Mouse (Mus musculus) MEL (cell line): ENCODE results near the gene Rpl13a. TPM values are rescaled to one million over a fixed set of nuclear protein-coding genes. Genes with fewer than 3 reads are reported as not detected.
A peak's percentile ranks its signal among the peaks of the same experiment; 100 is the strongest.

ENCODE experiments used
- DNase-seq: peaks from one replicate; pipeline ENCODE4 v3.0.0; 2011; ENCODE audit warnings: low read depth, low spot score
- H3K27ac ChIP-seq: 2 replicates; pipeline ENCODE4 v1.5.1; 2012; ENCODE audit warnings: low read depth, mild to moderate bottlenecking, control low read depth, low read length, moderate library complexity; ENCODE audit not compliant: control insufficient read depth
- H3K27me3 ChIP-seq, 2 experiments: fragments of 150-350 bp in 1 of 2; sonication (generic) in 1 of 2; 2 replicates each; pipeline ENCODE4 v1.6.1; 2012; ENCODE audit warnings: low read length in 2 of 2, mild to moderate bottlenecking in 2 of 2, improper control_type of control experiment in 1 of 2, moderate library complexity in 1 of 2; ENCODE audit not compliant: insufficient read depth in 2 of 2, control insufficient read depth in 1 of 2
- H3K36me3 ChIP-seq, 2 experiments: 2 replicates each; pipeline ENCODE4 v1.6.1; 2012 to 2014; ENCODE audit warnings: low read length in 2 of 2, improper control_type of control experiment in 1 of 2, inconsistent platforms in 1 of 2, mild to moderate bottlenecking in 1 of 2; ENCODE audit not compliant: insufficient read depth in 2 of 2, control insufficient read depth in 1 of 2
- H3K4me1 ChIP-seq, 2 experiments: fragments of 150-350 bp in 1 of 2; sonication (generic) in 1 of 2; 2 replicates each; pipeline ENCODE4 v1.6.1; 2012; ENCODE audit warnings: low read length in 2 of 2, improper control_type of control experiment in 1 of 2, mild to moderate bottlenecking in 1 of 2; ENCODE audit not compliant: insufficient read depth in 2 of 2, control insufficient read depth in 1 of 2
- H3K4me3 ChIP-seq, 2 experiments: fragments of 150-350 bp in 1 of 2; sonication (generic) in 1 of 2; 2 replicates each; pipeline ENCODE4 v1.5.1; 2012; ENCODE audit warnings: low read depth in 2 of 2, low read length in 2 of 2, mild to moderate bottlenecking in 2 of 2, moderate library complexity in 2 of 2, control low read depth in 1 of 2, improper control_type of control experiment in 1 of 2; ENCODE audit not compliant: control insufficient read depth in 1 of 2, insufficient read depth in 1 of 2
- H3K79me2 ChIP-seq: 2 replicates; pipeline ENCODE4 v1.6.1; 2012; ENCODE audit warnings: mild to moderate bottlenecking, low read length, moderate library complexity; ENCODE audit not compliant: control insufficient read depth, poor library complexity, insufficient read depth
- H3K9ac ChIP-seq: 2 replicates; pipeline ENCODE4 v1.6.1; 2012; ENCODE audit warnings: low read depth, mild to moderate bottlenecking, control low read depth, low read length, moderate library complexity; ENCODE audit not compliant: control insufficient read depth, poor library complexity, severe bottlenecking
- H3K9me3 ChIP-seq: fragments of 150-350 bp; sonication (generic); replicated peaks from 2 replicates; pipeline ENCODE4 v1.6.1; 2012; ENCODE audit warnings: mild to moderate bottlenecking, low read length, improper control_type of control experiment, moderate library complexity; ENCODE audit not compliant: insufficient read depth
- CHD1 ChIP-seq: IDR thresholded peaks from 2 replicates; pipeline ENCODE4 v1.6.1; 2012; ENCODE audit warnings: low read depth, mild to moderate bottlenecking, inconsistent platforms, low read length, improper control_type of control experiment
- CHD2 ChIP-seq: IDR thresholded peaks from 2 replicates; pipeline ENCODE4 v1.6.1; 2011; ENCODE audit warnings: low read length, improper control_type of control experiment
- CTCF ChIP-seq, 3 experiments: IDR thresholded peaks in 2 of 3; conservative IDR thresholded peaks in 1 of 3; 2 replicates each; pipeline ENCODE4 v1.5.1; 2011 to 2012; ENCODE audit warnings: low read length in 3 of 3, low read depth in 2 of 3, mild to moderate bottlenecking in 2 of 3, improper control_type of control experiment in 1 of 3, inconsistent platforms in 1 of 3, mixed read lengths in 1 of 3, moderate library complexity in 1 of 3; ENCODE audit not compliant: control insufficient read depth in 1 of 3, insufficient read depth in 1 of 3, poor library complexity in 1 of 3, severe bottlenecking in 1 of 3
- E2F4 ChIP-seq: IDR thresholded peaks from 2 replicates; pipeline ENCODE4 v1.6.1; 2011; ENCODE audit warnings: low read depth, low read length, improper control_type of control experiment, borderline replicate concordance
- ELF1 ChIP-seq: IDR thresholded peaks from 2 replicates; pipeline ENCODE4 v1.6.1; 2014; ENCODE audit warnings: low read depth, mild to moderate bottlenecking, inconsistent platforms, low read length, improper control_type of control experiment, moderate library complexity
- EP300 ChIP-seq, 2 experiments: IDR thresholded peaks; 2 replicates each; pipeline ENCODE4 v1.6.1; 2011; ENCODE audit warnings: improper control_type of control experiment in 2 of 2, low read length in 2 of 2, low read depth in 1 of 2, mild to moderate bottlenecking in 1 of 2
- ETS1 ChIP-seq: IDR thresholded peaks from 2 replicates; pipeline ENCODE4 v1.6.1; 2012; ENCODE audit warnings: low read depth, mild to moderate bottlenecking, inconsistent platforms, low read length, improper control_type of control experiment, moderate library complexity
- GABPA ChIP-seq: IDR thresholded peaks from 2 replicates; pipeline ENCODE4 v1.6.1; 2012; ENCODE audit warnings: low read depth, mild to moderate bottlenecking, inconsistent platforms, low read length, improper control_type of control experiment, moderate library complexity
- GATA1 ChIP-seq: IDR thresholded peaks from 2 replicates; pipeline ENCODE4 v1.6.1; 2011; ENCODE audit warnings: low read depth, low read length, improper control_type of control experiment
- MAX ChIP-seq: IDR thresholded peaks from 2 replicates; pipeline ENCODE4 v1.6.1; 2011; ENCODE audit warnings: low read length, improper control_type of control experiment
- MAZ ChIP-seq: IDR thresholded peaks from 2 replicates; pipeline ENCODE4 v1.6.1; 2012; ENCODE audit warnings: low read depth, mild to moderate bottlenecking, inconsistent platforms, low read length, improper control_type of control experiment
- MXI1 ChIP-seq: IDR thresholded peaks from 2 replicates; pipeline ENCODE4 v1.6.1; 2011; ENCODE audit warnings: mild to moderate bottlenecking, low read depth, low read length, improper control_type of control experiment
- MYC ChIP-seq: IDR thresholded peaks from 2 replicates; pipeline ENCODE4 v1.6.1; 2011; ENCODE audit warnings: low read depth, mild to moderate bottlenecking, low read length, improper control_type of control experiment, moderate library complexity
- NELFE ChIP-seq: IDR thresholded peaks from 2 replicates; pipeline ENCODE4 v1.6.1; 2011; ENCODE audit warnings: low read depth, low read length, improper control_type of control experiment
- NRF1 ChIP-seq: IDR thresholded peaks from 2 replicates; pipeline ENCODE4 v1.6.1; 2014; ENCODE audit warnings: low read depth, mild to moderate bottlenecking, inconsistent platforms, low read length, improper control_type of control experiment, moderate library complexity; ENCODE audit not compliant: poor library complexity, insufficient read depth, severe bottlenecking
- POLR2A ChIP-seq, 2 experiments: IDR thresholded peaks; 2 replicates each; pipeline ENCODE4 v1.6.1; 2011 to 2012; ENCODE audit warnings: low read length in 2 of 2, mild to moderate bottlenecking in 2 of 2, control low read depth in 1 of 2, improper control_type of control experiment in 1 of 2, low read depth in 1 of 2, moderate library complexity in 1 of 2; ENCODE audit not compliant: control insufficient read depth in 1 of 2, insufficient read depth in 1 of 2, poor library complexity in 1 of 2
- POLR2AphosphoS2 ChIP-seq: IDR thresholded peaks from 2 replicates; pipeline ENCODE4 v1.6.1; 2011; ENCODE audit warnings: low read length, improper control_type of control experiment
- POLR2AphosphoS5 ChIP-seq: IDR thresholded peaks from 2 replicates; pipeline ENCODE4 v1.6.1; 2012; ENCODE audit warnings: low read depth, borderline replicate concordance, mild to moderate bottlenecking, inconsistent platforms, low read length, moderate library complexity, mixed read lengths
- RCOR1 ChIP-seq: IDR thresholded peaks from 2 replicates; pipeline ENCODE4 v1.6.1; 2012; ENCODE audit warnings: low read depth, mild to moderate bottlenecking, inconsistent platforms, low read length, improper control_type of control experiment
- SMC3 ChIP-seq: IDR thresholded peaks from 2 replicates; pipeline ENCODE4 v1.6.1; 2011; ENCODE audit warnings: low read depth, low read length, improper control_type of control experiment
- TAL1 ChIP-seq: IDR thresholded peaks from 2 replicates; pipeline ENCODE4 v1.6.1; 2012; ENCODE audit warnings: mild to moderate bottlenecking, inconsistent platforms, low read length, moderate library complexity, mixed read lengths
- USF1 ChIP-seq: IDR thresholded peaks from 2 replicates; pipeline ENCODE4 v1.6.1; 2014; ENCODE audit warnings: low read depth, mild to moderate bottlenecking, inconsistent platforms, low read length, improper control_type of control experiment, moderate library complexity
- USF2 ChIP-seq, 2 experiments: IDR thresholded peaks; 2 replicates each; pipeline ENCODE4 v1.6.1; 2011 to 2012; ENCODE audit warnings: improper control_type of control experiment in 2 of 2, low read length in 2 of 2, borderline replicate concordance in 1 of 2, inconsistent platforms in 1 of 2, low read depth in 1 of 2, mild to moderate bottlenecking in 1 of 2; ENCODE audit not compliant: insufficient read depth in 1 of 2
- ZC3H11A ChIP-seq: IDR thresholded peaks from 2 replicates; pipeline ENCODE4 v1.6.1; 2012; ENCODE audit warnings: low read depth, mild to moderate bottlenecking, inconsistent platforms, low read length, improper control_type of control experiment
- ZKSCAN1 ChIP-seq: IDR thresholded peaks from 2 replicates; pipeline ENCODE4 v1.6.1; 2012; ENCODE audit warnings: low read depth, mild to moderate bottlenecking, inconsistent platforms, low read length, improper control_type of control experiment, moderate library complexity
- ZNF384 ChIP-seq: IDR thresholded peaks from 2 replicates; pipeline ENCODE4 v1.6.1; 2012; ENCODE audit warnings: low read depth, mild to moderate bottlenecking, inconsistent platforms, low read length, improper control_type of control experiment
- polyA plus RNA-seq, 2 experiments: library from polyadenylated mRNA; stranded (reverse) in 1 of 2; unstranded in 1 of 2; fragments of >175 nt in 1 of 2; fragments of >200 nt in 1 of 2; gene quantifications; 2 replicates each; pipeline versions ENCODE4 v1.2.1 to v1.2.4; 2012; ENCODE audit warnings: low replicate concordance in 2 of 2, low read depth in 1 of 2; ENCODE audit not compliant: insufficient read length in 2 of 2, insufficient read depth in 1 of 2, missing spikeins in 1 of 2
- total RNA-seq: library from RNA; depleted of rRNA; stranded (reverse); fragments of 300-350 nt; gene quantifications from 2 replicates; pipeline ENCODE4 v1.2.3, GENCODE M21; 2012

Rpl13a gene
- total and polyA plus RNA-seq, 3 experiments, result 2,091 to 3,727 (median 3,160) TPM

GRCm38 (mm10) chr7:45082401-45083299 is 45.9 kb downstream of the Rpl13a start:
- Histone ChIP-seq H3K9ac (no peak overlapping the region), H3K4me1 (peaks cover 0 to 4% of the 10 kb centered on the region in 2 experiments; a peak in 1 of 4 replicates), H3K4me3 (no peak overlapping the region), H3K27me3 (no peaks in the 10 kb centered on the region), H3K9me3 (no peaks in the 10 kb centered on the region), H3K36me3 (peaks cover 0 to 2% of the 10 kb centered on the region in 2 experiments; a peak in 1 of 4 replicates), H3K79me2 (no peaks in the 10 kb centered on the region), H3K27ac (no peak overlapping the region)
- TF ChIP-seq SMC3 (no peak), NELFE (no peak), CHD2 (no peak), MXI1 (no peak), RCOR1 (no peak), CTCF (IDR thresholded peaks at IDR 0.05 in 2 of 3, conservative IDR thresholded peaks at IDR 0.05 in 1 of 3; ENCODE audit: control insufficient read depth in 1 of 3, insufficient read depth in 1 of 3, low read depth in 2 of 3, low read length in 3 of 3, poor library complexity in 1 of 3, severe bottlenecking in 1 of 3) (no peak), E2F4 (no peak), CHD1 (no peak), POLR2A (IDR thresholded peaks at IDR 0.05; ENCODE audit: control insufficient read depth in 1 of 2, insufficient read depth in 1 of 2, low read depth in 1 of 2, low read length in 2 of 2, poor library complexity in 1 of 2) (no peak), MAX (no peak), MAZ (no peak), GATA1 (no peak), EP300 (IDR thresholded peaks at IDR 0.05; ENCODE audit: low read depth in 1 of 2, low read length in 2 of 2) (no peak), ZC3H11A (no peak)
- DNase-seq, result no peak

- TF ChIP-seq USF1, result no peak
- TF ChIP-seq ETS1, result no peak
- TF ChIP-seq CHD2, result no peak
- no peak for TF ChIP-seq MAX
- TF ChIP-seq CTCF (IDR thresholded peaks at IDR 0.05 in 2 of 3, conservative IDR thresholded peaks at IDR 0.05 in 1 of 3; ENCODE audit: control insufficient read depth in 1 of 3, insufficient read depth in 1 of 3, low read depth in 2 of 3, low read length in 3 of 3, poor library complexity in 1 of 3, severe bottlenecking in 1 of 3), result no peak
- no peak for TF ChIP-seq ELF1
- no peak for TF ChIP-seq POLR2AphosphoS2
- TF ChIP-seq GABPA, result no peak
- no peak for TF ChIP-seq NRF1
- TF ChIP-seq ZKSCAN1, result no peak
- TF ChIP-seq EP300 (IDR thresholded peaks at IDR 0.05; ENCODE audit: low read depth in 1 of 2, low read length in 2 of 2), result no peak
- no peak for TF ChIP-seq NELFE
- no peak for TF ChIP-seq RCOR1
- no peak for TF ChIP-seq ZNF384
- no peak for TF ChIP-seq MYC
- no peak for TF ChIP-seq USF2 (IDR thresholded peaks at IDR 0.05; ENCODE audit: borderline replicate concordance in 1 of 2, insufficient read depth in 1 of 2, low read depth in 1 of 2, low read length in 2 of 2)
- no peak for TF ChIP-seq MAZ
- TF ChIP-seq TAL1, result no peak
- no peak for TF ChIP-seq POLR2AphosphoS5
- no peak for TF ChIP-seq MXI1
- peaks cover 0 to 2% of the 10 kb centered on the region in 2 experiments; a peak in 1 of 4 replicates for H3K36me3 ChIP-seq
- H3K9me3 ChIP-seq, result no peaks in the 10 kb centered on the region
- no peak overlapping the region for H3K9ac ChIP-seq
- H3K79me2 ChIP-seq, result no peaks in the 10 kb centered on the region
- no peaks in the 10 kb centered on the region for H3K27me3 ChIP-seq
- peak; percentile 69 for DNase-seq
- H3K4me3 ChIP-seq, result no peak overlapping the region
- H3K4me1 ChIP-seq, result peaks cover 0 to 4% of the 10 kb centered on the region in 2 experiments; a peak in 1 of 4 replicates
- no peak overlapping the region for H3K27ac ChIP-seq
Measured at GRCm38 (mm10) chr7:45081016-45081415, 47.5 kb downstream of the Rpl13a start.
